8 mouse cellular contexts compared by ENCODE assay signal in genomic region chr13:23561883-23562659, GRCm38 (mm10). TPM values are rescaled to one million over a fixed set of nuclear protein-coding genes. Genes with fewer than 3 reads are reported as not detected.
DNase-seq lines count a peak whose midpoint lies in the region; ATAC-seq and TF ChIP-seq lines count a peak whose summit lies in the region.
"Not testable (repeated sequence)": the region's sequence is repeated elsewhere in the genome, so short reads cannot be mapped to it uniquely, and the experiment has no call there.

TSS of gene Hist1h3e (minus strand) at chr13:23562369.

- H3K9ac ChIP-seq in kidney, embryonic 14.5 days (ENCODE audit: low read depth, low read length), result peak within 1 kb of the TSS; percentile 61
- peak within 1 kb of the TSS; percentile 31; the same call in 1 of the 2 replicates for H3K9ac ChIP-seq in limb, embryonic 15.5 days

- not testable (repeated sequence) for H3K27me3 ChIP-seq in kidney, embryonic 14.5 days (ENCODE audit: control insufficient read depth, insufficient read depth, low read length); limb, embryonic 15.5 days

- peaks cover 23% of the 10 kb centered on the region for H3K4me1 ChIP-seq in bone marrow macrophage, adult 2 months (ENCODE audit: control insufficient read depth, insufficient read depth, low read length)
- H3K4me1 ChIP-seq in embryonic fibroblast, embryonic 13.5 days (ENCODE audit: control insufficient read depth, insufficient read depth, low read length); kidney, embryonic 14.5 days (ENCODE audit: control insufficient read depth, insufficient read depth, low read length); limb, embryonic 15.5 days: not testable (repeated sequence)

- WGBS in kidney, embryonic 14.5 days, result under 1% methylated on average over 53 of the region's 67 CpGs
- under 1% methylated on average over 67 of the region's 67 CpGs for WGBS in limb, embryonic 15.5 days

- peak; percentile 100 for DNase-seq in 416B (ENCODE audit: low read depth)
- peak; percentile 94 to 96 for DNase-seq in heart, adult 9 months (ENCODE audit: low spot score in 2 of 2)
- DNase-seq in monocyte, adult 2 months (ENCODE audit: low read depth in 1 of 2, low spot score in 2 of 2), result peak; percentile 91 to 94
- peak; percentile 94 to 96 for DNase-seq in spleen, postnatal 36 days (ENCODE audit: low spot score in 2 of 2)

- peak within 1 kb of the TSS; percentile 56 for H3K4me3 ChIP-seq in bone marrow macrophage, adult 2 months (ENCODE audit: insufficient read depth, low read length)
- H3K4me3 ChIP-seq in embryonic fibroblast, embryonic 13.5 days (ENCODE audit: insufficient read depth, low read length), result peak within 1 kb of the TSS; percentile 38
- H3K4me3 ChIP-seq in kidney, embryonic 14.5 days (ENCODE audit: low read length), result peak within 1 kb of the TSS; percentile 36
- H3K4me3 ChIP-seq in limb, embryonic 15.5 days, result peak within 1 kb of the TSS; percentile 49

- ATAC-seq in kidney, embryonic 14.5 days (ENCODE audit: low FRiP score, low TSS enrichment), result peak; percentile 97
- ATAC-seq in limb, embryonic 15.5 days (ENCODE audit: insufficient number of reproducible peaks, low FRiP score, low TSS enrichment, low read depth), result peak; percentile 88

- peak within 1 kb of the TSS; percentile 59 for H3K4me2 ChIP-seq in kidney, embryonic 14.5 days (replicated peaks; ENCODE audit: low read depth, low read length)
- H3K4me2 ChIP-seq in limb, embryonic 15.5 days, result peak within 1 kb of the TSS; percentile 62

- H3K9me3 ChIP-seq in kidney, embryonic 14.5 days (ENCODE audit: control insufficient read depth, low read length); limb, embryonic 15.5 days: not testable (repeated sequence)

- peak; percentile 91 for TF ChIP-seq POLR2A in bone marrow macrophage, adult 2 months (IDR thresholded peaks at IDR 0.05; ENCODE audit: borderline replicate concordance, low read depth, low read length)
- peak; percentile 97 for TF ChIP-seq POLR2A in embryonic fibroblast, embryonic 13.5 days (IDR thresholded peaks at IDR 0.05; ENCODE audit: low read depth, low read length)

- peak within 1 kb of the TSS; percentile 99 for H3K27ac ChIP-seq in bone marrow macrophage, adult 2 months (ENCODE audit: insufficient read depth, low read depth, low read length)
- peak within 1 kb of the TSS; percentile 99 for H3K27ac ChIP-seq in embryonic fibroblast, embryonic 13.5 days (ENCODE audit: insufficient read depth, low read length)
- H3K27ac ChIP-seq in kidney, embryonic 14.5 days (ENCODE audit: low read depth, low read length), result peak within 1 kb of the TSS; percentile 99
- peak within 1 kb of the TSS; percentile 96 for H3K27ac ChIP-seq in limb, embryonic 15.5 days

- TF ChIP-seq CTCF in bone marrow macrophage, adult 2 months (IDR thresholded peaks at IDR 0.05; ENCODE audit: low read depth, low read length); embryonic fibroblast, embryonic 13.5 days (IDR thresholded peaks at IDR 0.05; ENCODE audit: borderline replicate concordance, insufficient read depth, low read length): not testable (repeated sequence)

- not testable (repeated sequence) for H3K36me3 ChIP-seq in kidney, embryonic 14.5 days (ENCODE audit: control insufficient read depth, insufficient read depth, low read length); limb, embryonic 15.5 days

RNA-seq across cellular contexts. Expression of gene Hist1h3e, which starts in this region (rescaled TPM):
- 1.5 and 3.6 TPM in 2 replicates for polyA plus RNA-seq in bone marrow macrophage, adult 2 months (2012; ENCODE audit: insufficient read depth, insufficient read length, missing spikeins)
- 2.4 and 3.4 TPM in 2 replicates for polyA plus RNA-seq in embryonic fibroblast, embryonic 13.5 days (2011; ENCODE audit: insufficient read length, low read depth, missing spikeins)
- polyA plus RNA-seq in kidney, embryonic 14.5 days (2014; fragmentation: Nextera tagmentation; extraction: Ambion mirVana), result 11.4 and 15.4 TPM in 2 replicates
- 2.1 and 4.8 TPM in 2 replicates for polyA plus RNA-seq in limb, embryonic 15.5 days (2015; fragmentation: Nextera tagmentation; extraction: Ambion mirVana)

Comparison
In these comparisons a context has a peak if more than half of its experiments do, and no peak if none do; other contexts are left out.
1. Peak in every context shown above with its lines: DNase-seq, ATAC-seq, H3K4me3 ChIP-seq and H3K27ac ChIP-seq.